Mouse (Mus musculus): ENCODE measurements around the gene Shb.

DNA sequence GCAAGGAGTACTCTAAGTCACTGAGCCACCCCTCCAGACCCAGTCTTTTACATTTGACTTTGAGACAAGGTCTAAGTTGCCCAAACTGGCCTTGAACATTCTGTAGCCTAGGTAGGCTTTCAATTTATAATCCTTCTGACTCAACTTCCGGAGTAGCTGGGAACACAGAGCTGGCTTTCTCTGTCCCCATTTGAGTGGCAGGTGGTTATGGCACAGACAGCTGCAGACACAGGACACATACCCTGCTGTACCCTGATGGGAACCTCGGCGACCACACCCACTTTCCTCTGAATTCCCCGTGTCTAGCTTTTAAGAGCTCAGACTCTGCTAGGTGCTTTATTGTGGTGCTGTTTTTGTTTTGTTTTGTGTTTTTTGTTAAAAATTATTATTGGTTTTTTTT, 7.7 kb downstream of the Shb start:
- TF ChIP-seq POLR2A (IDR thresholded peaks at IDR 0.05; ENCODE audit: borderline replicate concordance, extremely low read depth, low read depth, low read length) (no peak), CTCF (IDR thresholded peaks at IDR 0.05; ENCODE audit: insufficient read depth, low read length) (no peak)

Measured in lung, adult 2 months (tissue).